Mouse (Mus musculus) left cerebral cortex, postnatal 25 days (tissue): ENCODE data around the gene Exoc3l2. TPM values are rescaled to one million over a fixed set of nuclear protein-coding genes. Genes with fewer than 3 reads are reported as not detected.

Experiments used
- DNase-seq, 2 experiments: peaks; one replicate each; pipeline ENCODE4 v3.0.0; 2022; ENCODE audit warnings: low spot score in 2 of 2, mixed read lengths in 1 of 2
- intact Hi-C: fragments of 180-260 bp; cut with DNase I; formaldehyde crosslinking; loops from one replicate; pipeline ENCODE4 v1.15.1; 2025
- total RNA-seq, 2 experiments: library from RNA; stranded (reverse); gene quantifications; 2 replicates each; pipeline ENCODE4 v1.2.3; 2021

Gene Exoc3l2
- total RNA-seq, 2 experiments from 2014 or later = 0.18 to 0.64 TPM

GRCm38 (mm10) chr7:19477084-19477483, 14.0 kb downstream of the Exoc3l2 start:
- intact Hi-C loops = no loop called here
- DNase-seq = no peak

GRCm38 (mm10) chr7:19477624-19478384, 14.7 kb downstream of the Exoc3l2 start:
- intact Hi-C loops = no loop called here

GRCm38 (mm10) chr7:19483281-19483680, 20.1 kb downstream of the Exoc3l2 start:
- DNase-seq = no peak
- intact Hi-C loops = loop anchor here (5.0 kb wide), 1 partner anchor 76 kb away; no protein-coding TSS in a partner anchor

More at GRCm38 (mm10) chr7:19477624-19478384, 14.7 kb downstream of the Exoc3l2 start:
- no peak for DNase-seq

- no peak for DNase-seq
- intact Hi-C loops = no loop called here
These were observed 22.4 kb downstream of the Exoc3l2 start for GRCm38 (mm10) chr7:19485488-19485887.

- no peak for DNase-seq
- intact Hi-C loops = no loop called here
These were observed 23.4 kb downstream of the Exoc3l2 start for GRCm38 (mm10) chr7:19486549-19486948.

GRCm38 (mm10) chr7:19489525-19489924, 26.4 kb downstream of the Exoc3l2 start:
- intact Hi-C loops = no loop called here
- no peak for DNase-seq

GRCm38 (mm10) chr7:19491731-19492130, 28.6 kb downstream of the Exoc3l2 start:
- intact Hi-C loops = no loop called here
- no peak for DNase-seq

- intact Hi-C loops = no loop called here
These were observed 31.8 kb downstream of the Exoc3l2 start for GRCm38 (mm10) chr7:19494751-19495474.

GRCm38 (mm10) chr7:19495521-19496213, 32.5 kb downstream of the Exoc3l2 start:
- no peak for DNase-seq
- intact Hi-C loops = no loop called here

More at GRCm38 (mm10) chr7:19494751-19495474, 31.8 kb downstream of the Exoc3l2 start:
- no peak for DNase-seq

- DNase-seq = no peak
- intact Hi-C loops = no loop called here
These were observed 33.1 kb downstream of the Exoc3l2 start for GRCm38 (mm10) chr7:19496214-19496555.

GRCm38 (mm10) chr7:19498326-19498725, 35.2 kb downstream of the Exoc3l2 start:
- DNase-seq = no peak
- intact Hi-C loops = no loop called here

GRCm38 (mm10) chr7:19500420-19501363, 37.6 kb downstream of the Exoc3l2 start:
- intact Hi-C loops = no loop called here

GRCm38 (mm10) chr7:19501658-19502057, 38.5 kb downstream of the Exoc3l2 start:
- intact Hi-C loops = no loop called here
- DNase-seq = no peak

More at GRCm38 (mm10) chr7:19500420-19501363, 37.6 kb downstream of the Exoc3l2 start:
- no peak for DNase-seq

- DNase-seq = no peak
- intact Hi-C loops = no loop called here
These were observed 40.4 kb downstream of the Exoc3l2 start for GRCm38 (mm10) chr7:19503481-19504068.

- intact Hi-C loops = loop anchor here (1.0 kb wide), 1 partner anchor 67 kb away; no protein-coding TSS in a partner anchor
- DNase-seq = no peak
These were observed 43.2 kb downstream of the Exoc3l2 start for GRCm38 (mm10) chr7:19506326-19506725.

- intact Hi-C loops = loop anchor here (1.0 kb wide), 1 partner anchor 66 kb away; no protein-coding TSS in a partner anchor
- DNase-seq = peak in 1 of 2 experiments; percentile 57
These were observed 44.0 kb downstream of the Exoc3l2 start for GRCm38 (mm10) chr7:19506969-19507611.

- intact Hi-C loops = no loop called here
- no peak for DNase-seq
These were observed 44.5 kb downstream of the Exoc3l2 start for GRCm38 (mm10) chr7:19507612-19507981.
